Mouse (Mus musculus) heart, adult 2 months (tissue): ENCODE data around the gene Dcpp2.

ENCODE experiments used
- CTCF ChIP-seq: fragments of 200-600 bp; IDR thresholded peaks from 2 replicates; pipeline ENCODE4 v1.8.1; 2022; ENCODE audit warnings: antibody characterized with exemption, mild to moderate bottlenecking, moderate library complexity
- EP300 ChIP-seq: fragments of 200-500 bp; IDR thresholded peaks from 2 replicates; pipeline ENCODE4 v1.6.1; 2011; ENCODE audit warnings: low read depth, low read length, control low read depth; ENCODE audit not compliant: insufficient read depth
- POLR2A ChIP-seq: fragments of 200-500 bp; IDR thresholded peaks from 2 replicates; pipeline ENCODE4 v1.6.1; 2011; ENCODE audit warnings: mild to moderate bottlenecking, low read depth, low read length, control low read depth; ENCODE audit not compliant: insufficient read depth

- TF ChIP-seq CTCF (no peak), EP300 (no peak), POLR2A (no peak)
Measured at GRCm38 (mm10) chr17:23831201-23831600, 49.5 kb upstream of the Dcpp2 start.
